Mouse (Mus musculus): ENCODE results near the gene Rpusd1.

GRCm38 (mm10) chr17:25723919-25724318 lies 3.6 kb upstream of the Rpusd1 start:
- TF ChIP-seq POLR2A (IDR thresholded peaks at IDR 0.05; ENCODE audit: insufficient read depth, low read length) (no peak), CTCF (IDR thresholded peaks at IDR 0.05; ENCODE audit: low read depth, low read length) (peak; percentile 97), EP300 (IDR thresholded peaks at IDR 0.05; ENCODE audit: insufficient read depth, low read depth, low read length) (0 out of 2 replicates have a peak, but pooled peaks have one; percentile 5)
